8 mouse cellular contexts compared by ENCODE assay signal in genomic region chr8:70897021-70897680, GRCm38 (mm10). TPM values are rescaled to one million over a fixed set of nuclear protein-coding genes. Genes with fewer than 3 reads are reported as not detected.
A peak's percentile ranks its signal among the peaks of the same experiment; 100 is the strongest.
DNase-seq lines count a peak whose midpoint lies in the region; ATAC-seq lines count a peak whose summit lies in the region.

Rpl18a (minus strand) TSS chr8:70897412.

- peak within 1 kb of the TSS; percentile 88 for H3K9ac ChIP-seq in forebrain, embryonic 14.5 days (ENCODE audit: low read length)
- H3K9ac ChIP-seq in neural tube, embryonic 15.5 days (replicated peaks) = peak within 1 kb of the TSS; percentile 97

- H3K9me3 ChIP-seq in forebrain, embryonic 14.5 days (replicated peaks; ENCODE audit: control insufficient read depth, low read length) = no peaks in the 10 kb centered on the region
- no peaks in the 10 kb centered on the region for H3K9me3 ChIP-seq in neural tube, embryonic 15.5 days (replicated peaks)

- peak; percentile 98 for ATAC-seq in forebrain, embryonic 14.5 days
- ATAC-seq in neural tube, embryonic 15.5 days (ENCODE audit: low FRiP score) = peak; percentile 98

- peaks cover 10% of the 10 kb centered on the region for H3K4me1 ChIP-seq in forebrain, embryonic 14.5 days (ENCODE audit: control insufficient read depth, insufficient read depth, low read length)
- H3K4me1 ChIP-seq in neural tube, embryonic 15.5 days = peaks cover 26% of the 10 kb centered on the region

- H3K36me3 ChIP-seq in forebrain, embryonic 14.5 days (ENCODE audit: control insufficient read depth, insufficient read depth, low read length) = peaks cover 35% of the 10 kb centered on the region
- H3K36me3 ChIP-seq in neural tube, embryonic 15.5 days = peaks cover 27% of the 10 kb centered on the region

- H3K4me2 ChIP-seq in forebrain, embryonic 14.5 days (ENCODE audit: low read length) = peak within 1 kb of the TSS; percentile 93
- peak within 1 kb of the TSS; percentile 89 for H3K4me2 ChIP-seq in neural tube, embryonic 15.5 days

- peak; percentile 100 for DNase-seq in ES-CJ7 (ENCODE audit: low read depth, low spot score)
- peak; percentile 93 for DNase-seq in cerebellum, adult 11 months
- DNase-seq in forebrain, embryonic 14.5 days (ENCODE audit: low spot score) = peak; percentile 100
- DNase-seq in heart, postnatal 14 days = peak; percentile 90 to 93
- peak; percentile 98 for DNase-seq in layer of hippocampus, adult 11-12 months (ENCODE audit: low spot score)
- peak; percentile 98 for DNase-seq in lung, adult 18-20 months
- peak; percentile 98 for DNase-seq in testis, postnatal 14 days (ENCODE audit: low spot score)

- intact Hi-C loops in heart, postnatal 14 days (cut with DNase I) = loop anchor here (10.0 kb wide), 1 partner anchor 588 kb away; the partner anchor contains the start of genes Ano8 and Gtpbp3

- peak within 1 kb of the TSS; percentile 82 for H3K4me3 ChIP-seq in forebrain, embryonic 14.5 days (ENCODE audit: low read depth, low read length)
- peak within 1 kb of the TSS; percentile 95 for H3K4me3 ChIP-seq in neural tube, embryonic 15.5 days (replicated peaks)

- peaks cover 16% of the 10 kb centered on the region for H3K27me3 ChIP-seq in forebrain, embryonic 14.5 days (replicated peaks; ENCODE audit: control insufficient read depth, insufficient read depth, low read length)
- H3K27me3 ChIP-seq in neural tube, embryonic 15.5 days (replicated peaks) = peaks cover 33% of the 10 kb centered on the region

- under 1% methylated on average over 59 of the region's 60 CpGs for WGBS in forebrain, embryonic 14.5 days
- WGBS in neural tube, embryonic 15.5 days = under 1% methylated on average over 60 of the region's 60 CpGs

- peak within 1 kb of the TSS; percentile 49 for H3K27ac ChIP-seq in forebrain, embryonic 14.5 days (ENCODE audit: low read depth, low read length)
- peak within 1 kb of the TSS; percentile 81 for H3K27ac ChIP-seq in neural tube, embryonic 15.5 days (replicated peaks)

RNA-seq across cellular contexts. Expression of gene Rpl18a, which starts in this region (rescaled TPM):
- 2,846 and 4,258 TPM in 2 replicates for polyA plus RNA-seq in forebrain, embryonic 14.5 days (2014; fragmentation: Nextera tagmentation; extraction: Ambion mirVana)
- total RNA-seq in heart, postnatal 14 days (2021) = 100 to 1,000 TPM; 901 to 988 TPM
- 2,109 and 2,618 TPM in 2 replicates for polyA plus RNA-seq in neural tube, embryonic 15.5 days (2015; fragmentation: Nextera tagmentation; extraction: Ambion mirVana)

Comparison
In these comparisons a context has a peak if more than half of its experiments do, and no peak if none do; other contexts are left out.
1. Peak in every context shown above with its lines: DNase-seq, ATAC-seq, H3K4me3 ChIP-seq and H3K27ac ChIP-seq.